Mouse (Mus musculus): Measurements from ENCODE around the gene Tmem97. TPM values are rescaled to one million over a fixed set of nuclear protein-coding genes. Genes with fewer than 3 reads are reported as not detected.

Gene Tmem97
- polyA plus RNA-seq, 1 experiment from 2014 or later = 87.7 TPM

GRCm38 (mm10) chr11:78571441-78571840, 20.9 kb upstream of the Tmem97 start:
- Histone ChIP-seq H3K36me3 (peaks cover 77% of the 10 kb centered on the region), H3K27me3 (ENCODE audit: low read depth, poor library complexity, severe bottlenecking) (no peaks in the 10 kb centered on the region), H3K4me1 (no peaks in the 10 kb centered on the region), H3K9me3 (replicated peaks) (no peaks in the 10 kb centered on the region), H3K4me3 (no peak overlapping the region), H3K27ac (no peak overlapping the region)
- 96% methylated on average over 8 of the region's 8 CpGs for WGBS
- no peak for DNase-seq (ENCODE audit: low spot score)

- Histone ChIP-seq H3K4me3 (no peak overlapping the region), H3K36me3 (peaks cover 72% of the 10 kb centered on the region), H3K27ac (no peak overlapping the region), H3K27me3 (ENCODE audit: low read depth, poor library complexity, severe bottlenecking) (no peaks in the 10 kb centered on the region), H3K9me3 (replicated peaks) (no peaks in the 10 kb centered on the region), H3K4me1 (no peaks in the 10 kb centered on the region)
- WGBS = 64% methylated on average over 3 of the region's 3 CpGs
- no peak for DNase-seq (ENCODE audit: low spot score)
Measured at GRCm38 (mm10) chr11:78569806-78570205, 19.2 kb upstream of the Tmem97 start.

GRCm38 (mm10) chr11:78568827-78569226, 18.2 kb upstream of the Tmem97 start:
- H3K4me1 ChIP-seq = no peaks in the 10 kb centered on the region
- WGBS = 93% methylated on average over 10 of the region's 10 CpGs
- DNase-seq (ENCODE audit: low spot score) = no peak
- H3K27ac ChIP-seq = no peak overlapping the region
- H3K27me3 ChIP-seq (ENCODE audit: low read depth, poor library complexity, severe bottlenecking) = no peaks in the 10 kb centered on the region
- H3K9me3 ChIP-seq (replicated peaks) = no peaks in the 10 kb centered on the region
- no peak overlapping the region for H3K4me3 ChIP-seq
- H3K36me3 ChIP-seq = peaks cover 66% of the 10 kb centered on the region

GRCm38 (mm10) chr11:78567614-78568013, 17.0 kb upstream of the Tmem97 start:
- no peak overlapping the region for H3K4me3 ChIP-seq
- H3K4me1 ChIP-seq = no peaks in the 10 kb centered on the region
- WGBS = 93% methylated on average over 6 of the region's 6 CpGs
- peaks cover 57% of the 10 kb centered on the region for H3K36me3 ChIP-seq
- H3K27ac ChIP-seq = no peak overlapping the region
- DNase-seq (ENCODE audit: low spot score) = no peak
- no peaks in the 10 kb centered on the region for H3K27me3 ChIP-seq (ENCODE audit: low read depth, poor library complexity, severe bottlenecking)
- H3K9me3 ChIP-seq (replicated peaks) = no peaks in the 10 kb centered on the region

GRCm38 (mm10) chr11:78566775-78567174, 16.2 kb upstream of the Tmem97 start:
- Histone ChIP-seq H3K27me3 (ENCODE audit: low read depth, poor library complexity, severe bottlenecking) (no peaks in the 10 kb centered on the region), H3K4me3 (no peak overlapping the region), H3K27ac (no peak overlapping the region), H3K9me3 (replicated peaks) (no peaks in the 10 kb centered on the region), H3K4me1 (no peaks in the 10 kb centered on the region), H3K36me3 (peaks cover 49% of the 10 kb centered on the region)
- 56% methylated on average over 6 of the region's 6 CpGs for WGBS
- DNase-seq (ENCODE audit: low spot score) = no peak

GRCm38 (mm10) chr11:78560447-78560846, 9.9 kb upstream of the Tmem97 start:
- peak; percentile 52 for DNase-seq (ENCODE audit: low spot score)
- WGBS = 22% methylated on average over 4 of the region's 4 CpGs
- H3K27me3 ChIP-seq (ENCODE audit: low read depth, poor library complexity, severe bottlenecking) = no peaks in the 10 kb centered on the region
- H3K4me3 ChIP-seq = no peak overlapping the region
- no peak overlapping the region for H3K27ac ChIP-seq
- 0 out of 2 replicates have a peak, but pooled peaks cover 2% of the 10 kb centered on the region for H3K36me3 ChIP-seq
- H3K9me3 ChIP-seq (replicated peaks) = no peaks in the 10 kb centered on the region
- H3K4me1 ChIP-seq = 0 out of 2 replicates have a peak, but pooled peaks cover 2% of the 10 kb centered on the region

- 0 out of 2 replicates have a peak, but pooled peaks cover 2% of the 10 kb centered on the region for H3K4me1 ChIP-seq
- no peaks in the 10 kb centered on the region for H3K27me3 ChIP-seq (ENCODE audit: low read depth, poor library complexity, severe bottlenecking)
- no peaks in the 10 kb centered on the region for H3K36me3 ChIP-seq
- no peak for DNase-seq (ENCODE audit: low spot score)
- no peak overlapping the region for H3K4me3 ChIP-seq
- no peaks in the 10 kb centered on the region for H3K9me3 ChIP-seq (replicated peaks)
- WGBS = 60% methylated on average over 8 of the region's 8 CpGs
- no peak overlapping the region for H3K27ac ChIP-seq
Measured at GRCm38 (mm10) chr11:78557241-78557640, 6.7 kb upstream of the Tmem97 start.

- 85% methylated on average over 4 of the region's 4 CpGs for WGBS
Measured at GRCm38 (mm10) chr11:78556070-78556469, 5.5 kb upstream of the Tmem97 start.

GRCm38 (mm10) chr11:78555623-78556022, 5.0 kb upstream of the Tmem97 start:
- Histone ChIP-seq H3K27ac (no peak overlapping the region), H3K4me3 (no peak overlapping the region), H3K36me3 (no peaks in the 10 kb centered on the region), H3K9me3 (replicated peaks) (no peaks in the 10 kb centered on the region), H3K27me3 (ENCODE audit: low read depth, poor library complexity, severe bottlenecking) (no peaks in the 10 kb centered on the region), H3K4me1 (peaks cover 8% of the 10 kb centered on the region; the same call in 1 of the 2 replicates)
- WGBS = 84% methylated on average over 3 of the region's 3 CpGs
- DNase-seq (ENCODE audit: low spot score) = no peak

More at GRCm38 (mm10) chr11:78556070-78556469, 5.5 kb upstream of the Tmem97 start:
- H3K36me3 ChIP-seq = no peaks in the 10 kb centered on the region
- H3K4me3 ChIP-seq = no peak overlapping the region
- H3K27me3 ChIP-seq (ENCODE audit: low read depth, poor library complexity, severe bottlenecking) = no peaks in the 10 kb centered on the region
- H3K9me3 ChIP-seq (replicated peaks) = no peaks in the 10 kb centered on the region
- H3K27ac ChIP-seq = no peak overlapping the region
- H3K4me1 ChIP-seq = peaks cover 4% of the 10 kb centered on the region; the same call in 1 of the 2 replicates
- DNase-seq (ENCODE audit: low spot score) = no peak

GRCm38 (mm10) chr11:78551059-78551398, 452 bp upstream of the Tmem97 start:
- DNase-seq (ENCODE audit: low spot score) = no peak
- 34% methylated on average over 6 of the region's 6 CpGs for WGBS
- no peaks in the 10 kb centered on the region for H3K9me3 ChIP-seq (replicated peaks)

GRCm38 (mm10) chr11:78549491-78549987, 1.0 kb downstream of the Tmem97 start:
- Histone ChIP-seq H3K27me3 (ENCODE audit: low read depth, poor library complexity, severe bottlenecking) (no peaks in the 10 kb centered on the region), H3K4me1 (peaks cover 29% of the 10 kb centered on the region), H3K27ac (peak overlapping the region; percentile 91), H3K4me3 (peak overlapping the region; percentile 78), H3K9me3 (replicated peaks) (no peaks in the 10 kb centered on the region), H3K36me3 (peaks cover 24% of the 10 kb centered on the region)
- 12% methylated on average over 5 of the region's 5 CpGs for WGBS
- no peak for DNase-seq (ENCODE audit: low spot score)

More at GRCm38 (mm10) chr11:78551059-78551398, 452 bp upstream of the Tmem97 start:
- H3K27me3 ChIP-seq (ENCODE audit: low read depth, poor library complexity, severe bottlenecking) = no peaks in the 10 kb centered on the region
- H3K4me1 ChIP-seq = peaks cover 27% of the 10 kb centered on the region
- H3K4me3 ChIP-seq = peak overlapping the region; percentile 78
- H3K27ac ChIP-seq = peak overlapping the region; percentile 91
- peaks cover 9% of the 10 kb centered on the region; the same call in 1 of the 2 replicates for H3K36me3 ChIP-seq

GRCm38 (mm10) chr11:78547718-78548460, 2.7 kb downstream of the Tmem97 start:
- H3K4me3 ChIP-seq = no peak overlapping the region
- peaks cover 29% of the 10 kb centered on the region for H3K4me1 ChIP-seq
- no peak overlapping the region for H3K27ac ChIP-seq
- H3K36me3 ChIP-seq = peaks cover 39% of the 10 kb centered on the region
- no peaks in the 10 kb centered on the region for H3K9me3 ChIP-seq (replicated peaks)
- no peaks in the 10 kb centered on the region for H3K27me3 ChIP-seq (ENCODE audit: low read depth, poor library complexity, severe bottlenecking)
- WGBS = 79% methylated on average over 2 of the region's 2 CpGs
- no peak for DNase-seq (ENCODE audit: low spot score)

- H3K27me3 ChIP-seq (ENCODE audit: low read depth, poor library complexity, severe bottlenecking) = no peaks in the 10 kb centered on the region
- H3K9me3 ChIP-seq (replicated peaks) = no peaks in the 10 kb centered on the region
- no peak overlapping the region for H3K27ac ChIP-seq
- no peak for DNase-seq (ENCODE audit: low spot score)
- H3K4me3 ChIP-seq = no peak overlapping the region
- 72% methylated on average over 8 of the region's 8 CpGs for WGBS
- H3K4me1 ChIP-seq = peaks cover 24% of the 10 kb centered on the region
- peaks cover 65% of the 10 kb centered on the region for H3K36me3 ChIP-seq
Measured at GRCm38 (mm10) chr11:78545181-78545580, 5.4 kb downstream of the Tmem97 start.

All from limb, embryonic 10.5 days (tissue).